In the genomic region with DNA sequence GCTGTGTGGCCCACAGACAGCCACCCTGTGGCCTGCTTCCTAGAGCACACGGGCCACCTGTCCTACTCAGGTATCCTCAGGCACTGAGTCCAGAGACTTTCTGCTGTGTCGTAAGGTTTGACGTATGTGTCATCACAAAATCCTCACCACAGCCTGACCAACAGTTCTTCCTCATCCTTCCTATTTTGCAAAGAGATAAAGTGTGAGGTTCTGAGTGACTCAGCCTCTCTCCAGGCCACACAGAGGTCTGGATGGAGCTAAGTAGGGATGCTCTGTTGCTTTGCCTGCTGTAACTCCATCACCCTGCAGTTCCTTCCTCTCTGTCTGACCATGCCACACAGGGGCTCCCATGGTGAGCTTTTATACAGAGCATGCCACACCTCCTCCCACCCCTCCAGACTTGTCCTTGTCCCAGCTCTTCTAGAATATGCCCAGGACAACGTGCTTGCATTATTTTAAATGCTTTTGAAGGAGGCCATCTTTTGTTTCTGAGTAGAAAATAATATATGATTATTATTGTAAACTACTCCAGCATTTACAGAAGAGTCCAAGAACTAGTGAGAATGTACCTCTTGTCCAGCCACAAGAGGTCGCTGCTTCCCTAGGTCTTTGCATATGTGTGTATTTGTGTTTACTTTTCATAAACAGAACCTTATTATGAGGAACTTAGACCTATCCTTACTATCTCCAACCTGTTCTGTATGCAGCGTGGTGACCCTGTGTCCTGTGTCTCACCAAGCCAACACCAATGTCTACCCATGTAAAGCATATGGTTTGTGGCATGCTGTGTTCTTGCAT, we compare ENCODE assay signal across 10 mouse cellular contexts. TPM values are rescaled to one million over a fixed set of nuclear protein-coding genes. Genes with fewer than 3 reads are reported as not detected.
DNase-seq lines count a peak whose midpoint lies in the region; ATAC-seq and TF ChIP-seq lines count a peak whose summit lies in the region.
"Had no signal": no experiment of that assay in that cellular context is flagged by ENCODE, and none has a peak within 500 bp of the region (broad histone marks: within the 10 kb centered on the region; RNA-seq: fewer than 3 reads in every experiment).

No protein-coding gene starts in this region.

- no peaks in the 10 kb centered on the region for H3K4me1 ChIP-seq in hindbrain, postnatal 0 days (ENCODE audit: insufficient read depth, low read length)
- H3K4me1 ChIP-seq in hindbrain, embryonic 12.5 days = peaks cover 2% of the 10 kb centered on the region; the same call in 1 of the 2 replicates
- H3K4me1 ChIP-seq in forebrain, embryonic 12.5 days = no peaks in the 10 kb centered on the region

- H3K9me3 ChIP-seq in hindbrain, postnatal 0 days (ENCODE audit: low read length) = no peaks in the 10 kb centered on the region
- H3K9me3 ChIP-seq in hindbrain, embryonic 12.5 days (replicated peaks) = no peaks in the 10 kb centered on the region
- no peaks in the 10 kb centered on the region for H3K9me3 ChIP-seq in forebrain, embryonic 12.5 days

- peak; percentile 60 for DNase-seq in hindbrain, postnatal 0 days (ENCODE audit: low spot score)
- peak; percentile 26 for DNase-seq in thymus, postnatal 0 days (ENCODE audit: low spot score)
- no peak for DNase-seq in thymus, postnatal 36 days
- DNase-seq in c-Kit-positive CD71-positive TER-119-negative erythroid progenitor cells, embryonic 14.5 days (ENCODE audit: low read depth) = peak; percentile 48
- DNase-seq in spleen, postnatal 36 days (ENCODE audit: low spot score in 2 of 2) = no peak

- no peak overlapping the region for H3K4me2 ChIP-seq in hindbrain, postnatal 0 days (ENCODE audit: low read depth, low read length)
- no peak overlapping the region for H3K4me2 ChIP-seq in hindbrain, embryonic 12.5 days (replicated peaks)
- no peak overlapping the region for H3K4me2 ChIP-seq in forebrain, embryonic 12.5 days
- H3K4me2 ChIP-seq: hindbrain, embryonic 14.5 days had no signal

- H3K27ac ChIP-seq in hindbrain, postnatal 0 days = no peak overlapping the region; the same call in 1 of the 2 replicates
- H3K27ac ChIP-seq in hindbrain, embryonic 12.5 days = no peak overlapping the region
- H3K27ac ChIP-seq in forebrain, embryonic 12.5 days = no peak overlapping the region
- H3K27ac ChIP-seq: hindbrain, embryonic 14.5 days had no signal

- H3K4me3 ChIP-seq in hindbrain, postnatal 0 days (ENCODE audit: low read length) = no peak overlapping the region
- no peak overlapping the region for H3K4me3 ChIP-seq in hindbrain, embryonic 12.5 days
- H3K4me3 ChIP-seq in forebrain, embryonic 12.5 days (replicated peaks) = no peak overlapping the region
- H3K4me3 ChIP-seq: erythroblast, embryonic 14.5 days; myocyte had no signal

- no peaks in the 10 kb centered on the region for H3K27me3 ChIP-seq in hindbrain, postnatal 0 days (ENCODE audit: insufficient read depth, low read length)
- H3K27me3 ChIP-seq in hindbrain, embryonic 12.5 days = no peaks in the 10 kb centered on the region
- no peaks in the 10 kb centered on the region for H3K27me3 ChIP-seq in forebrain, embryonic 12.5 days

- peak; percentile 63 for TF ChIP-seq CTCF in hindbrain, postnatal 0 days (IDR thresholded peaks at IDR 0.05; ENCODE audit: low read depth)

- H3K36me3 ChIP-seq in hindbrain, postnatal 0 days (ENCODE audit: insufficient read depth, low read length) = no peaks in the 10 kb centered on the region
- H3K36me3 ChIP-seq in hindbrain, embryonic 12.5 days = 0 out of 2 replicates have a peak, but pooled peaks cover 8% of the 10 kb centered on the region
- no peaks in the 10 kb centered on the region for H3K36me3 ChIP-seq in forebrain, embryonic 12.5 days (replicated peaks)

- 64% methylated on average over 6 of the region's 6 CpGs for WGBS in hindbrain, postnatal 0 days
- 70% methylated on average over 6 of the region's 6 CpGs for WGBS in hindbrain, embryonic 12.5 days
- WGBS in forebrain, embryonic 12.5 days = 69% methylated on average over 6 of the region's 6 CpGs

- ATAC-seq in hindbrain, postnatal 0 days = no peak
- no peak for ATAC-seq in hindbrain, embryonic 12.5 days (ENCODE audit: low FRiP score)
- ATAC-seq in forebrain, embryonic 12.5 days (ENCODE audit: low FRiP score) = no peak

- H3K9ac ChIP-seq in hindbrain, postnatal 0 days (replicated peaks; ENCODE audit: low read length) = no peak overlapping the region
- no peak overlapping the region for H3K9ac ChIP-seq in hindbrain, embryonic 12.5 days
- no peak overlapping the region for H3K9ac ChIP-seq in forebrain, embryonic 12.5 days
- H3K9ac ChIP-seq: hindbrain, embryonic 14.5 days had no signal

RNA-seq across cellular contexts. Expression of gene Alox5, which starts 43.3 kb away (rescaled TPM):
- total RNA-seq in hindbrain, postnatal 0 days (2014; rRNA removed) = 1.7 and 8.1 TPM in 2 replicates
- polyA plus RNA-seq in hindbrain, postnatal 0 days (2015; fragmentation: Nextera tagmentation; extraction: Ambion mirVana) = 0.73 and 0.75 TPM in 2 replicates
- 1.0 and 1.2 TPM in 2 replicates for polyA plus RNA-seq in hindbrain, embryonic 12.5 days (2016; fragmentation: Nextera tagmentation; extraction: Ambion mirVana)
- polyA plus RNA-seq in thymus, postnatal 0 days (2015; fragmentation: Nextera tagmentation; extraction: Ambion mirVana) = 0.81 and 1.2 TPM in 2 replicates
- polyA plus RNA-seq in forebrain, embryonic 12.5 days (2016; fragmentation: Nextera tagmentation; extraction: Ambion mirVana) = 0.29 and 0.53 TPM in 2 replicates

Comparison
In these comparisons a context has a peak if more than half of its experiments do, and no peak if none do; other contexts are left out.
1. DNase-seq: peak in hindbrain, postnatal 0 days (single experiment), thymus, postnatal 0 days (single experiment) and c-Kit-positive CD71-positive TER-119-negative erythroid progenitor cells, embryonic 14.5 days (single experiment); none in thymus, postnatal 36 days (0 of 2) and spleen, postnatal 36 days (0 of 2).